Mouse (Mus musculus) B cell, adult (primary cell): ENCODE measurements around the gene Ptpre. TPM values are rescaled to one million over a fixed set of nuclear protein-coding genes. Genes with fewer than 3 reads are reported as not detected.

Experiments
- total RNA-seq: library from RNA; stranded (reverse); gene quantifications from 4 replicates; pipeline ENCODE4 v1.2.4, GENCODE M21; 2023; ENCODE audit not compliant: inconsistent age

Gene Ptpre
- 13.2 to 15.1 TPM (median 14.2 TPM) in 4 replicates for total RNA-seq

DNA sequence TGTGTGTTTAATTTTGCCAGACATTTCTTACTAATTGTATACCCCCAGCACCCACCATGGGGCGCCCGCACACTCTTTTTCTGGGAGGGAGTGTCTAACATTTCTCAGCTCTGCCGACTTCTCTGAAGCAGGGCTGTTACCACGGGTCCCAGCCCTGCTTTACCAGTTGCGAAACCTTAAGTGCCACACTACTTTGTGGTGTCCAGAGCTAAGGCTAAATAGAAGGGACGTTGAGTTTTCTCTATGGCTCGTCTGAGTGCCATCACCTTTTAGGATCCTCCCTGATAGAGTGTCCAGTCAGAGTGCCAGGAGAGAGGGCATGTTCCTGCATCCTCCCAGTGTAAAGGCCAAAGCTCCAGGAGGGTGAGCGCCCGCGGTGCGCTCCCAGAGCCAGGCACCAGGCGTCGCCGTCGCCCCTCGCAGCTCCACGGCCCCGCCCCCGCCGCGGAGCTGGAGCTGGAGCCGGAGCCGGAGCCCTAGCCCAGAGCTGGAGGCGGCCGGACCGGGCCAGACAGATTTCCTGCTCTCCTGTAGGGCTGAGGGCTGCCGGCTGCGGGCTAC, at the start of gene Ptpre:
Ptpre (plus strand) TSS at position 141 of the 561 bp plus-strand sequence.

DNA sequence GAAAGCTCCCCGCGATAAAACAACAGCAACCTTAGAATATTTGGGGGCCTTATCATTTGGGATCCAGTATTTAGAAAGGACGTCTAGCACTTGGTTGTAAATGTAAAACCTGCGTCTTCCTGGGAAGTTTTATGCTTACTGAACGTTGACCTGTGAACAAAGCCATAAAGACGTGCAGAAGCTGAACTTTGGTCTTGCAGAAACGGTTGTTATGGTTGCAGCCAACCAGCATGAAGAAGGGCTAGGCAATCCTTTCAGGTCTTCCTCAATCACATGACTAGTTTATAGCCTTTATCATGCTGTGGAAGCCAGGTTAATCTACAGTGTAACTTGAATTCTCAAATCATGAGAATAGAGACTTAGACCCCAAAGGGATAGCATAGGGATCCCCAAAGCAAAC, 8.8 kb upstream of the Ptpre start, which contains the start of gene Clrn3:
Clrn3 (minus strand) TSS at position 140 of the 400 bp plus-strand sequence.

DNA sequence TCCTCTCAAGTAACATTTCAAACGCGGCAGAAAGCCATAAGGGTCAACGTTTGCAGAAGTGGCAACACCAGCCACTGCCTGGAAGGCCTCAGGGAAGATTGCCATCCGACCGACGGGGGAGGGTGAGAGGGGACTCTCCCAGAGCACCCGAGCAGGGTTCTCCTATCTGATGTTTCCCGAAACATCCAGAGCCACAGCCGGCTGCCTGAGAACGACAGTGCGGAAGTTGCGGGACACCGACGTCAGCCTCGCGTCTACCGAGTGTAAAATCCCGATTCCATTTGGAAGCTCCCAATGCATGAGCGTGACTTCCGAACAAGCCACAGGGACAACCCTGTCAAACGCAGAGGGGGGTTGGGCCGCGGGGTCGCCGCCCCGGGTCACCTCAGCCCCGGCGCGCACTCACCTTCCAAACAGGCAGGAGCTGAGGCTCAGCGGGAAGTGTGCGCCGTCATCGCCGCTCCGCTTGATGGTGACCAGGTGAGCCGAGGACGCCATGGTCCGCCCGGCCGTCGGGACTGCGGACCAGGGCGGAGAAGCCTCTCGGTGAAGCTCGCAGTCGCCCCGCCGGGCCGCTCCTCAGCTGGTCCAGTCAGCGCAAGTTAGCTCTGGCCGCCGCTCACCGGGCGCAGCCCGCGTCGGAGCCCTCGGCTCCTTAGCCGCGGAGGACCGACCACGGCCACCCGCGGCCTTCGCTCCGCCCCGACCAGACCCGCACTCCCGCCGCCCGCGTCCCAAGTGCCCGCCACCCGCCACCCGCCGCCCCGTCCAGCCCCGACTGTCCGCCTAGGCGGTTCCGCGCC, 178.6 kb downstream of the Ptpre start, which contains the start of gene Mki67:
Mki67 (minus strand) TSS at position 720 of the 803 bp plus-strand sequence.

Other genes starting within 250 kb of the Ptpre start
- not detected in 4 replicates for gene Foxi2, start 127.2 kb upstream of the Ptpre start, total RNA-seq
- not detected in 4 replicates for gene Clrn3, start 8.8 kb upstream of the Ptpre start, total RNA-seq
- gene Mki67, start 178.9 kb downstream of the Ptpre start, total RNA-seq, result 7.1 to 8.4 TPM (median 7.9 TPM) in 4 replicates